Mouse (Mus musculus) MEL (cell line): ENCODE results near the gene Wars.

Experiments used
- CHD1 ChIP-seq: IDR thresholded peaks from 2 replicates; pipeline ENCODE4 v1.6.1; 2012; ENCODE audit warnings: low read depth, mild to moderate bottlenecking, inconsistent platforms, low read length, improper control_type of control experiment
- CTCF ChIP-seq, 3 experiments: IDR thresholded peaks in 2 of 3; conservative IDR thresholded peaks in 1 of 3; 2 replicates each; pipeline ENCODE4 v1.5.1; 2011 to 2012; ENCODE audit warnings: low read length in 3 of 3, low read depth in 2 of 3, mild to moderate bottlenecking in 2 of 3, improper control_type of control experiment in 1 of 3, inconsistent platforms in 1 of 3, mixed read lengths in 1 of 3, moderate library complexity in 1 of 3; ENCODE audit not compliant: control insufficient read depth in 1 of 3, insufficient read depth in 1 of 3, poor library complexity in 1 of 3, severe bottlenecking in 1 of 3
- EP300 ChIP-seq, 2 experiments: IDR thresholded peaks; 2 replicates each; pipeline ENCODE4 v1.6.1; 2011; ENCODE audit warnings: improper control_type of control experiment in 2 of 2, low read length in 2 of 2, low read depth in 1 of 2, mild to moderate bottlenecking in 1 of 2
- MEF2A ChIP-seq: IDR thresholded peaks from 2 replicates; pipeline ENCODE4 v1.6.1; 2014; ENCODE audit warnings: low read depth, mild to moderate bottlenecking, inconsistent platforms, low read length, improper control_type of control experiment; ENCODE audit not compliant: poor library complexity, insufficient replicate concordance, severe bottlenecking; ENCODE audit errors: extremely low read depth
- MXI1 ChIP-seq: IDR thresholded peaks from 2 replicates; pipeline ENCODE4 v1.6.1; 2011; ENCODE audit warnings: mild to moderate bottlenecking, low read depth, low read length, improper control_type of control experiment
- POLR2A ChIP-seq, 2 experiments: IDR thresholded peaks; 2 replicates each; pipeline ENCODE4 v1.6.1; 2011 to 2012; ENCODE audit warnings: low read length in 2 of 2, mild to moderate bottlenecking in 2 of 2, control low read depth in 1 of 2, improper control_type of control experiment in 1 of 2, low read depth in 1 of 2, moderate library complexity in 1 of 2; ENCODE audit not compliant: control insufficient read depth in 1 of 2, insufficient read depth in 1 of 2, poor library complexity in 1 of 2
- POLR2AphosphoS2 ChIP-seq: IDR thresholded peaks from 2 replicates; pipeline ENCODE4 v1.6.1; 2011; ENCODE audit warnings: low read length, improper control_type of control experiment
- TBP ChIP-seq: IDR thresholded peaks from 2 replicates; pipeline ENCODE4 v1.8.0; 2011; ENCODE audit warnings: low read depth, low read length, improper control_type of control experiment
- USF1 ChIP-seq: IDR thresholded peaks from 2 replicates; pipeline ENCODE4 v1.6.1; 2014; ENCODE audit warnings: low read depth, mild to moderate bottlenecking, inconsistent platforms, low read length, improper control_type of control experiment, moderate library complexity
- ZNF384 ChIP-seq: IDR thresholded peaks from 2 replicates; pipeline ENCODE4 v1.6.1; 2012; ENCODE audit warnings: low read depth, mild to moderate bottlenecking, inconsistent platforms, low read length, improper control_type of control experiment

GRCm38 (mm10) chr12:108830358-108830757, 63.6 kb downstream of the Wars start:
- no peak for TF ChIP-seq MXI1
- no peak for TF ChIP-seq ZNF384
- TF ChIP-seq CTCF (IDR thresholded peaks at IDR 0.05 in 2 of 3, conservative IDR thresholded peaks at IDR 0.05 in 1 of 3; ENCODE audit: control insufficient read depth in 1 of 3, insufficient read depth in 1 of 3, low read depth in 2 of 3, low read length in 3 of 3, poor library complexity in 1 of 3, severe bottlenecking in 1 of 3): no peak
- TF ChIP-seq USF1: no peak
- no peak for TF ChIP-seq MEF2A
- TF ChIP-seq POLR2AphosphoS2: no peak
- no peak for TF ChIP-seq POLR2A (IDR thresholded peaks at IDR 0.05; ENCODE audit: control insufficient read depth in 1 of 2, insufficient read depth in 1 of 2, low read depth in 1 of 2, low read length in 2 of 2, poor library complexity in 1 of 2)
- no peak for TF ChIP-seq CHD1
- no peak for TF ChIP-seq TBP
- TF ChIP-seq EP300 (IDR thresholded peaks at IDR 0.05; ENCODE audit: low read depth in 1 of 2, low read length in 2 of 2): no peak
